Mouse (Mus musculus) layer of hippocampus, postnatal 10 days (tissue): ENCODE measurements around the gene Micu1. TPM values are rescaled to one million over a fixed set of nuclear protein-coding genes. Genes with fewer than 3 reads are reported as not detected.
A peak's percentile ranks its signal among the peaks of the same experiment; 100 is the strongest.

Experiments used
- DNase-seq, 2 experiments: peaks; one replicate each; pipeline ENCODE4 v3.0.0; 2021; ENCODE audit warnings: low spot score in 2 of 2
- total RNA-seq, 2 experiments: library from RNA; stranded (reverse); gene quantifications; 2 replicates each; pipeline ENCODE4 v1.2.3; 2021

Micu1 gene
- total RNA-seq, 2 experiments from 2014 or later: 72.8 to 82.6 TPM

DNA sequence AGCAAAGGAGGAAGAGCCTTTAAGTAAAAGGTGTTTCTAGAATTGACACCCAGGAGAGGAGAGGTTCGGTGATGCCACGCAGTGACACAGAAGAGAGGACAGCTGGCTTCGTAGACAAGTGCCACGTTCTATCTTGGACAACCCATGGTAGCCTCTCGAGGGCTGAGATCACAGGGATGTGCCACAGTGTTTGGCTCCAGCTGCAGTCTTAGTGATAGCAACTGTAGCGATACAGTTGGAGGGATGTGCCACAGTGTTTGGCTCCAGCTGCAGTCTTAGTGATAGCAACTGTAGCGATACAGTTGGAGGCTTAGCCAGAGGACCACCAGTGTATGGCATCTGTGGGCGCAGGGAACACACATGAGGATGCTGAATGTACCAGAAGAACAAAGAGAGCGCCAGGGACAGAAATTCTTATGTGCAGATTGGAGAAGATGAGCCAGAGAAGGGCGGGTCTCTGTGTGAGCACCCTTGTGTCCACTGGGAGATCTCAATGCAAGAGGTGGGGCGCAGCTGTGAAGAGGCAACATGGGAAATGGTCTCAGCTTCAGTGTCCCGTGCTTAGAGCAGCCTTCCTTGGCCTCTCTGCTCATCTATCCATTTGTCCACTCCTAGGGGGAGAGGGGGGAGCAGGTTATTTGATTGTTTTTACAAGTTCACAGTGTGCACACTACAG is 98.7 kb downstream of the Micu1 start:
- DNase-seq: no peak

- DNase-seq: no peak
These were observed 106.4 kb downstream of the Micu1 start for GRCm38 (mm10) chr10:59808677-59809076.

DNA sequence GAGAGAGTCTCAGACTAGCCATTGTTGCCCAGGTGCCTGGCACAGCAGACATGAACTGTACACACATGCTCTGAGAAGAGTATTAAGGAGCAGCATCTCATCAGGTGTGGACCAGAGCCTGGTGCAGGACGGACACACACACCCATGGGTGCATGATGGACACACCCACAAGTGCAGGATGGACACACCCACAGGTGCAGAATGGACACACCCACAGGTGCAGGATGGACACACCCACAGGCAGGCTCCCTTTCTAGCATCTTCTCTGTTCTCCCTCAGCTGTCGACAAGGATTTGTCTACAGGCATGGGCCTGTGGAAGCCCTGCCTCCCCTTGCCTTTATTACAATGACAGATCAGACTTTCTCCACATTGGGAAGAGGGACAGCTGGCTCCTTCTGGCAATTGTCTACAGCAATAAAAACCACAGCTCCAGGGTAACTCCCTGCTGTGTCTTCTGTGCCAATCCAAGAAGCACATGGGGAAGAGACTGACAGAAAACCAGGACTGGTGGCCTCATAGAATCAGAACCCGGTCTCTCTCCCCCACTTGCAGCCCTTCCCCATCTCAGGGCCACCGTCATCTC is 107.8 kb downstream of the Micu1 start:
- DNase-seq: no peak

DNA sequence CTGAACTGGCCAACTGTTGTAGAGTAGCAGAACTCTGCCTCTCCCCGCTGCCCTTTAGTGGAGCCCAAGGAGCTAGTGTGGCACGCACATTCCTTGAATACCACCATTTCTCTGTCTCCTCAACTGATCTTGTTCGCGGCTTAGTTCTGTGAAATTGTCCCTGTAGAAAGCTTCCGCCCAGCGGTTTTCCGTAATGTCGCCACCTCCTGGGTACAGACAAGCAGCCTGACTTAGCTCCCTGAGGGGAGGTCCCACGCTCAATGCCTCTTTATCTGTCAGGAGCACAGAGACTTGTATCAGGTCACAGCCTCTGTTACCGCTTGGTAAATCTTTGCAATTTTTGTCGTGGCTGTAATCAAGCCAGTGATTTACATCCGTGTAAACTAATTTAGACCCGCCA is 110.7 kb downstream of the Micu1 start:
- DNase-seq: no peak

- no peak for DNase-seq
These were observed 111.5 kb downstream of the Micu1 start for GRCm38 (mm10) chr10:59813759-59814158.

DNA sequence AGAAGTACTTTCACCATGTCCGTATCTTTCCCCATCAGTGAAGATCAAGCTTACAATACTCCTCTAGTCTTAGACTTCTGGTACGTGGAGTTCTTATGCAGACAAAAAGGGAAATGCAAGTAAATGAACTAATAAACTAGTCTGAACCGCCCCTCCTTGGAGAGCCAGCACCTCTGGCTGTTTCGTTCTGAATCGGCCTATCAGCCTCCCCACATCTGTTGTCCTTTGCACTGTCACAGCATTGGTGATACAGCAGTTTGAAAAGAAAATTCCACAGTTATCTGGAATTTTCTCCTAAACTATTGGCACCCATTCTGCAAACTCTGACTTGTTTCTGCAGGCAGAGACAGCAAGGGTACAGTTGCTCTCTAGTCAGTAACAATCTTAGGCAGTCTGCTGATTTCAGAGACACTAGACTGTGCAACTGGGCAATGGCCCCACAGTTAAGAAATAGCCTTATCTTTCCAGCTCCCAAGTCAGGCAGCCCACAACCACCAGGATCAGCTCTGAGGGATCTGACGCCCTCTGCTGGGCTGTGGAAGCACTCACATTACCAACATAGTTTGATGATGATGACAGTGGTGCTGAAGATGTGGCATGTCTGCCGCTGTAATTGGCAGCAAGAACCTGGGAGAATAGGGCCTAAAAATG is 112.4 kb downstream of the Micu1 start:
- peak; percentile 47 to 60 for DNase-seq

GRCm38 (mm10) chr10:59816569-59816968 is 114.3 kb downstream of the Micu1 start:
- no peak for DNase-seq

DNA sequence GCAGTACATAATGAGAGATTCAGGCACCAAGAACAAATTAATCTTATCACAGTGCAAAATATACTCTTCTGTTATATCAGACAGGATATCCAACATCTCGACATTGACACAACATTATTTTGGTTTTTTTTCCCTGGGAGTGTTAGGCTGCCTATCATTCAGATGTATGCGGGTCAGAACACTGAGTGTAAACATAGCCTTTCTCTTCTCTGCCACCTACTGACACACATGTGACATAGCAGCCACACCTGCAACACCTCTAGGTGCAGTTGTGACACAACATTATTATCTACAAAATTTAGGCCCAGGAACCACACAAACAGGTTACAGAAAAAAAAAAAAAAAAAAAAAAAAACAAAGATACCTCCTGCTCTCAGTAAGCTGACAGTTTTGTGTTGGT is 115.3 kb downstream of the Micu1 start:
- no peak for DNase-seq

- no peak for DNase-seq
These were observed 115.7 kb downstream of the Micu1 start for GRCm38 (mm10) chr10:59817991-59818390.

- DNase-seq: no peak
These were observed 116.9 kb downstream of the Micu1 start for GRCm38 (mm10) chr10:59819146-59819545.

GRCm38 (mm10) chr10:59820886-59821285 is 118.6 kb downstream of the Micu1 start:
- DNase-seq: no peak

DNA sequence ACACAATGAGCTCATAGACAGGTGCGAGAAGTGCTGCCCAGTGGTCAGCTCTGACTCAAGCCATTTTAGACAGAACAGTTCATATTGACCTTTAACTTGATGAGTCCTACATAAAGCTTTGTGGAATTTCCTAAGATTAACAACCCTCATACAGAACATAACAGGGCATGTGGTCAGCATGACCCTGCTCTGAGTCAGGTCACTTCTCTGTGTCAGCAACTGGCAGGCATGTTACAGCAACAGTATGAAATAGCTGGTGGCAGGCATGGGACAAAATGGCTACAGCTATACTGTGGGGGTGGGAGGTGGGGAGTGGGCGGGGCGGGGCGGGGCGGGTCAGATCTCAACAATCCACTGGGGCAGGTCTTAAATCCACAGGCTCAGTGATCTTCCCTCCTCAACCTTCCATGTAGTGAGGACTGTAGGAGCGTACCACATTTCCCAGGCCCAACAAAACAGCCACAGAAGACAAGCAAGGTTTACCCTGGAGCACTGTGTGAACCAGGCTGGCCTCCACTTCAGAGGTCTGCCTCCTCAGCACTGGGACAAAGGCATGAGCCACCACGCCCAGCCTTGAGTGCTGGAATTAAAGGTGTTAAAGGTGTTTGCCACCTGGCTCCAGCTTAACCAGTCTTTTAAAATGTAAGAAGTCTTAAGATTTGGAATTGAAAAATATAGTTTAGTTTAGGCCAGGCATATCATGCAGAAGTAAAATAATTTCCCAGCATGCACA is 119.2 kb downstream of the Micu1 start:
- no peak for DNase-seq

DNA sequence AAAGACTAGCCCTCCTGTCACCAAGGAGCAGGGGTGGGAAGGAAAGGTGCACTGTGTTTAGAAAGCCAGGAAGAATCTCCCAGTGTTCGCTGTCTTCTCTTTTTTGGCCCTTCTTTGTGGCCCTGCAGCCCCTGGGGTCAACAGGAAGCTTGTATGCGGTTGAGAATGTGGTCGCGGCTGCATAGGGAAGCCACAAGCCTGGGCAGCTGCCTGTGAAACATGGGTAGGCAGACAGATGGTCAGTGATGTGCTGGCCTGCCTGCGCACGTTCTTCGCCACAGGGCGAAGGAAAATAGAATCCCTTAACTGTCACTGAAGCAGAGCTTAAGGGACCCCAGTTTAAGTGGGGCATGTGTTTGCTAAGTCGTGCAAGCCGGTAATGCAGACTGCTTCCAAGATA is 120.6 kb downstream of the Micu1 start:
- DNase-seq: no peak

DNA sequence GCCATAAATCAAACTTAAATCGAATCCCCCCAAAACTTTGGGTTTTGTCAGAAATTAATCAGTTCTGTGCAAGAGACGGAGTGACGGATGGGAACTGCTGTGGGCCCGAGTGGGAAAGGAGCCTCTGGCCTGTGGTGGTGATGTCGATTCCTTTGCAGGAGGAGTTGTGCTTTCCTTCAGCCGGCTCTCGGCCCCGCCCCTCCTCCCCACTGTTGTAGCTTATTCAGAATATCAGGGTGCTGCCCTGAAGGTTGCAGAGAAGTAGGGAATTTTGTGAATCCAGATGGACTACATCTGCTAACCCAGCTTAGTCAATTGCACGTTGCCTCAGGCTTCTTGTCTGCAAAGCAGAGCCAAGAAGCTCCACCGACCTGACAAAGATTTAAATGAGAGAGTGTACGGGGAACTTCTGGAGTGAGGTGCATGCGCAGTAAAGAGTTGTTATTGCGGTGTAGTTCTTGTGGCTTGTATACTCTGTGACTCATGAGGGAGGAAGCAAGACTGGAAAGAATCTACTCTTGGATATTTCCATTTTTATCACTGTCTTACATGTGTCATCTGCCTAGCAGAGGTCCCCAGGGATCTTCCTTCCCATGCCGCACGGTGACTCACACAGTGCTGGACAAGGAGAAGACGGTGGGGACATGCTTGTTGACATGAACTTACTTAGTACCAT is 123.0 kb downstream of the Micu1 start:
- DNase-seq: no peak

GRCm38 (mm10) chr10:59829886-59830285 is 127.6 kb downstream of the Micu1 start:
- no peak for DNase-seq

- no peak for DNase-seq
These were observed 129.7 kb downstream of the Micu1 start for GRCm38 (mm10) chr10:59831950-59832349.

- no peak for DNase-seq
These were observed 133.3 kb downstream of the Micu1 start for GRCm38 (mm10) chr10:59835301-59836155.

- no peak for DNase-seq
These were observed 135.2 kb downstream of the Micu1 start for GRCm38 (mm10) chr10:59837490-59837889.

DNA sequence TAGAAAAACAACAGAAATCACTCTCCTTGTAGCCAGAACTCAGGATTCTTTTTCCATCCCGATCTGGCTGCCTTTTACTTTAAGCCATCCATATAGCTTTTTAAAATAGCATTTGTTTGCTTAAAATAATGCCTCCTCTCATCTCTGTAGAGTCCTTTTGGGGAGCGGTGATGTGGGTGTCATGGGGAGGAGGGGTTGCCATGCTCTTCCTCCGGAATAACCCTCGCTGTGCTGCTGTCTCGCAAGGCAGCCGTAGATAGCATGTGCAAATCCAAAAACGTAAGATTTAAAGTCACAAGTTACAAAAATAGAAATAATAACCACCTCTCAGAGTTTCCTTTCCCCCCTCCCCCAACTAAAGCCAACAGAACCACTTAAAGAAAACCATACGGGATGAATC is 139.2 kb downstream of the Micu1 start:
- DNase-seq: no peak

DNA sequence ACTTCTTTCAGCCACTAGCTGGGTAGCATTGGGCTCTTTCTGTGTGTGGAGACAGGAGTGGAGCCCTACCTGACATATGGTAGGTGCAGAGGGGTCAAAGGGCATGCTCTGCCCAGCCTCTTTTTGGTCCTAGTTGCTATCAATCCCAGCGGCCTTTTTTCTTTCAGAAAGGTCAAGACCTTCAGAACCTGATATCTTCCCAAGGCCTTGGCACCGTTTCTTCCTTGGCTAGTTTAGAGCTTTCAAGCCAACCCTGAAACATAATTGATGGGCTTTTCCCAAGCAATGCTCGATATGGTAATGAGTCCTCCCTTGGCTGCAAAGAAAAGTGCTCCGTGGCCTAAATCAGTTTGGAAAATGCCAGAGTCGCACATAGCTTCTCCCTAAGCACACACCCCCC is 140.8 kb downstream of the Micu1 start:
- DNase-seq: no peak

DNA sequence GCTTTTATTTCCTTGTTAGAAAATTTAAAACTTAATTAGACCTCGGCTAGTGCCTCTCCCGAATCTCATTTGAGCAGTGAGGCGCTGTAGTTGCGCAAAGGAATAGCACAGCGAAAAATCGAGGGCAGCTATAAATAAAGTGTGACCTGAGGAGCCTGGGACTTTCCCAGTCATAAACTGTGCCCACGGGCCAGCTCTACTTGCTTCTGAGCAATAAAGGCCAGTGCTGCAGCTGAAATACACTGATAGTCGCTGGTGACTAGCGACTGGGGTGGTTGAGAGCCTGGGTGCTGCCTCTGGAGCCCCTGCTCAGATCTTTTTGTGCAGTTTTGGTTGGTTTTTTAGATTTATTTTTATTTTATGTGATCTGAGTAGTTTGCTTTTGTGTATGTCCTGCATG is 142.4 kb downstream of the Micu1 start:
- DNase-seq: no peak
